Mouse (Mus musculus): ENCODE data around the gene Mrpl14. TPM values are rescaled to one million over a fixed set of nuclear protein-coding genes. Genes with fewer than 3 reads are reported as not detected.

Mrpl14 gene
- polyA plus RNA-seq, 1 experiment from 2014 or later: 102 TPM

- no peaks in the 10 kb centered on the region for H3K36me3 ChIP-seq
- no peak overlapping the region for H3K4me3 ChIP-seq
- no peaks in the 10 kb centered on the region for H3K27me3 ChIP-seq (replicated peaks)
- no peak for ATAC-seq (ENCODE audit: low FRiP score, low read depth)
- H3K9ac ChIP-seq: no peak overlapping the region
- H3K4me1 ChIP-seq: no peaks in the 10 kb centered on the region
- no peaks in the 10 kb centered on the region for H3K9me3 ChIP-seq
- 43% methylated on average over 3 of the region's 3 CpGs for WGBS
- H3K27ac ChIP-seq: no peak overlapping the region
- no peak overlapping the region for H3K4me2 ChIP-seq (replicated peaks)
Measured at GRCm38 (mm10) chr17:45707376-45707775, 21.3 kb downstream of the Mrpl14 start.

GRCm38 (mm10) chr17:45708179-45708578 is 22.1 kb downstream of the Mrpl14 start:
- no peak overlapping the region for H3K27ac ChIP-seq
- no peaks in the 10 kb centered on the region for H3K9me3 ChIP-seq
- no peak overlapping the region for H3K4me2 ChIP-seq (replicated peaks)
- H3K36me3 ChIP-seq: no peaks in the 10 kb centered on the region
- H3K4me3 ChIP-seq: no peak overlapping the region
- 91% methylated on average over 8 of the region's 8 CpGs for WGBS
- no peaks in the 10 kb centered on the region for H3K27me3 ChIP-seq (replicated peaks)
- H3K9ac ChIP-seq: no peak overlapping the region
- no peaks in the 10 kb centered on the region for H3K4me1 ChIP-seq
- ATAC-seq (ENCODE audit: low FRiP score, low read depth): no peak

- H3K27ac ChIP-seq: no peak overlapping the region
- H3K36me3 ChIP-seq: no peaks in the 10 kb centered on the region
- H3K4me2 ChIP-seq (replicated peaks): no peak overlapping the region
- no peak for ATAC-seq (ENCODE audit: low FRiP score, low read depth)
- no peak overlapping the region for H3K9ac ChIP-seq
- no peaks in the 10 kb centered on the region for H3K4me1 ChIP-seq
- H3K9me3 ChIP-seq: no peaks in the 10 kb centered on the region
- 49% methylated on average over 3 of the region's 3 CpGs for WGBS
- no peak overlapping the region for H3K4me3 ChIP-seq
- no peaks in the 10 kb centered on the region for H3K27me3 ChIP-seq (replicated peaks)
Measured at GRCm38 (mm10) chr17:45709829-45710228, 23.7 kb downstream of the Mrpl14 start.

GRCm38 (mm10) chr17:45710407-45710806 is 24.3 kb downstream of the Mrpl14 start:
- Histone ChIP-seq H3K9me3 (no peaks in the 10 kb centered on the region), H3K4me1 (no peaks in the 10 kb centered on the region), H3K27me3 (replicated peaks) (no peaks in the 10 kb centered on the region), H3K9ac (no peak overlapping the region), H3K4me3 (no peak overlapping the region), H3K36me3 (no peaks in the 10 kb centered on the region), H3K4me2 (replicated peaks) (no peak overlapping the region), H3K27ac (no peak overlapping the region)
- WGBS: 85% methylated on average over 8 of the region's 8 CpGs
- no peak for ATAC-seq (ENCODE audit: low FRiP score, low read depth)

- Histone ChIP-seq H3K4me3 (no peak overlapping the region), H3K36me3 (no peaks in the 10 kb centered on the region), H3K9ac (no peak overlapping the region), H3K27me3 (replicated peaks) (no peaks in the 10 kb centered on the region), H3K9me3 (no peaks in the 10 kb centered on the region), H3K4me1 (no peaks in the 10 kb centered on the region), H3K27ac (no peak overlapping the region), H3K4me2 (replicated peaks) (no peak overlapping the region)
- ATAC-seq (ENCODE audit: low FRiP score, low read depth): no peak
- WGBS: 71% methylated on average over 3 of the region's 3 CpGs
Measured at GRCm38 (mm10) chr17:45711525-45711924, 25.4 kb downstream of the Mrpl14 start.

- H3K36me3 ChIP-seq: no peaks in the 10 kb centered on the region
- no peak overlapping the region for H3K4me3 ChIP-seq
- WGBS: 12% methylated on average over 10 of the region's 10 CpGs
- H3K27me3 ChIP-seq (replicated peaks): no peaks in the 10 kb centered on the region
- no peak overlapping the region for H3K9ac ChIP-seq
- ATAC-seq (ENCODE audit: low FRiP score, low read depth): no peak
- H3K4me1 ChIP-seq: peaks cover 6% of the 10 kb centered on the region; the same call in 1 of the 2 replicates
- H3K27ac ChIP-seq: no peak overlapping the region
- no peaks in the 10 kb centered on the region for H3K9me3 ChIP-seq
- no peak overlapping the region for H3K4me2 ChIP-seq (replicated peaks)
Measured at GRCm38 (mm10) chr17:45718323-45718722, 32.2 kb downstream of the Mrpl14 start.

GRCm38 (mm10) chr17:45723732-45724573 is 37.8 kb downstream of the Mrpl14 start:
- ATAC-seq (ENCODE audit: low FRiP score, low read depth): peak; percentile 66
- H3K9ac ChIP-seq: peak overlapping the region; percentile 77
- H3K27me3 ChIP-seq (replicated peaks): no peaks in the 10 kb centered on the region
- H3K4me3 ChIP-seq: peak overlapping the region; percentile 46
- peak overlapping the region; percentile 66 for H3K4me2 ChIP-seq (replicated peaks)
- peaks cover 9% of the 10 kb centered on the region; the same call in 1 of the 2 replicates for H3K4me1 ChIP-seq
- whole genome bisulfite sequencing: 5% methylated on average over 25 of the region's 25 CpGs
- H3K36me3 ChIP-seq: no peaks in the 10 kb centered on the region
- H3K9me3 ChIP-seq: no peaks in the 10 kb centered on the region
- no peak overlapping the region; the same call in 1 of the 2 replicates for H3K27ac ChIP-seq

- 84% methylated on average over 10 of the region's 10 CpGs for WGBS
- no peak overlapping the region for H3K4me3 ChIP-seq
- H3K27ac ChIP-seq: no peak overlapping the region
- H3K27me3 ChIP-seq (replicated peaks): no peaks in the 10 kb centered on the region
- peaks cover 9% of the 10 kb centered on the region; the same call in 1 of the 2 replicates for H3K4me1 ChIP-seq
- H3K9me3 ChIP-seq: no peaks in the 10 kb centered on the region
- no peak overlapping the region for H3K4me2 ChIP-seq (replicated peaks)
- H3K9ac ChIP-seq: no peak overlapping the region; the same call in 1 of the 2 replicates
- ATAC-seq (ENCODE audit: low FRiP score, low read depth): peak; percentile 42; the same call in 1 of the 2 replicates
- no peaks in the 10 kb centered on the region for H3K36me3 ChIP-seq
Measured at GRCm38 (mm10) chr17:45724574-45724921, 38.4 kb downstream of the Mrpl14 start.

- Histone ChIP-seq H3K4me3 (no peak overlapping the region), H3K9ac (no peak overlapping the region), H3K4me1 (peaks cover 9% of the 10 kb centered on the region; the same call in 1 of the 2 replicates), H3K36me3 (no peaks in the 10 kb centered on the region), H3K27me3 (replicated peaks) (no peaks in the 10 kb centered on the region), H3K27ac (no peak overlapping the region), H3K9me3 (no peaks in the 10 kb centered on the region), H3K4me2 (replicated peaks) (no peak overlapping the region)
- WGBS: 54% methylated on average over 7 of the region's 7 CpGs
- no peak for ATAC-seq (ENCODE audit: low FRiP score, low read depth)
Measured at GRCm38 (mm10) chr17:45726249-45726648, 40.1 kb downstream of the Mrpl14 start.

GRCm38 (mm10) chr17:45727481-45727880 is 41.4 kb downstream of the Mrpl14 start:
- H3K27ac ChIP-seq: no peak overlapping the region
- WGBS: 85% methylated on average over 2 of the region's 2 CpGs
- peaks cover 9% of the 10 kb centered on the region; the same call in 1 of the 2 replicates for H3K4me1 ChIP-seq
- no peaks in the 10 kb centered on the region for H3K36me3 ChIP-seq
- no peak overlapping the region for H3K4me3 ChIP-seq
- H3K9ac ChIP-seq: no peak overlapping the region
- H3K27me3 ChIP-seq (replicated peaks): peaks cover 4% of the 10 kb centered on the region; the same call in 1 of the 2 replicates
- no peak overlapping the region for H3K4me2 ChIP-seq (replicated peaks)
- H3K9me3 ChIP-seq: no peaks in the 10 kb centered on the region
- no peak for ATAC-seq (ENCODE audit: low FRiP score, low read depth)

- Histone ChIP-seq H3K9me3 (no peaks in the 10 kb centered on the region), H3K27ac (no peak overlapping the region), H3K4me2 (replicated peaks) (no peak overlapping the region)
Measured at GRCm38 (mm10) chr17:45727983-45728723, 42.0 kb downstream of the Mrpl14 start.

GRCm38 (mm10) chr17:45729387-45729786 is 43.3 kb downstream of the Mrpl14 start:
- 65% methylated on average over 10 of the region's 10 CpGs for WGBS
- Histone ChIP-seq H3K4me1 (peaks cover 14% of the 10 kb centered on the region), H3K4me2 (replicated peaks) (no peak overlapping the region), H3K27ac (no peak overlapping the region), H3K36me3 (no peaks in the 10 kb centered on the region), H3K4me3 (no peak overlapping the region), H3K27me3 (replicated peaks) (peaks cover 11% of the 10 kb centered on the region), H3K9ac (no peak overlapping the region), H3K9me3 (no peaks in the 10 kb centered on the region)
- ATAC-seq (ENCODE audit: low FRiP score, low read depth): no peak

More at GRCm38 (mm10) chr17:45727983-45728723, 42.0 kb downstream of the Mrpl14 start:
- H3K27me3 ChIP-seq (replicated peaks): peaks cover 7% of the 10 kb centered on the region
- H3K36me3 ChIP-seq: no peaks in the 10 kb centered on the region
- H3K9ac ChIP-seq: no peak overlapping the region
- H3K4me3 ChIP-seq: no peak overlapping the region
- no peak for ATAC-seq (ENCODE audit: low FRiP score, low read depth)
- peaks cover 7% of the 10 kb centered on the region for H3K4me1 ChIP-seq
- 60% methylated on average over 8 of the region's 8 CpGs for WGBS
